Mouse (Mus musculus) MEL (cell line): ENCODE data around the gene Diras1.

Experiments
- CHD2 ChIP-seq: IDR thresholded peaks from 2 replicates; pipeline ENCODE4 v1.6.1; 2011; ENCODE audit warnings: low read length, improper control_type of control experiment
- CTCF ChIP-seq, 3 experiments: IDR thresholded peaks in 2 of 3; conservative IDR thresholded peaks in 1 of 3; 2 replicates each; pipeline ENCODE4 v1.5.1; 2011 to 2012; ENCODE audit warnings: low read length in 3 of 3, low read depth in 2 of 3, mild to moderate bottlenecking in 2 of 3, improper control_type of control experiment in 1 of 3, inconsistent platforms in 1 of 3, mixed read lengths in 1 of 3, moderate library complexity in 1 of 3; ENCODE audit not compliant: control insufficient read depth in 1 of 3, insufficient read depth in 1 of 3, poor library complexity in 1 of 3, severe bottlenecking in 1 of 3
- EP300 ChIP-seq, 2 experiments: IDR thresholded peaks; 2 replicates each; pipeline ENCODE4 v1.6.1; 2011; ENCODE audit warnings: improper control_type of control experiment in 2 of 2, low read length in 2 of 2, low read depth in 1 of 2, mild to moderate bottlenecking in 1 of 2
- GATA1 ChIP-seq: IDR thresholded peaks from 2 replicates; pipeline ENCODE4 v1.6.1; 2011; ENCODE audit warnings: low read depth, low read length, improper control_type of control experiment
- HCFC1 ChIP-seq: IDR thresholded peaks from 2 replicates; pipeline ENCODE4 v1.6.1; 2012; ENCODE audit warnings: low read depth, mild to moderate bottlenecking, inconsistent platforms, low read length, improper control_type of control experiment, moderate library complexity
- MAFK ChIP-seq: IDR thresholded peaks from 2 replicates; pipeline ENCODE4 v1.6.1; 2011; ENCODE audit warnings: low read depth, mild to moderate bottlenecking, low read length, improper control_type of control experiment, borderline replicate concordance
- MEF2A ChIP-seq: IDR thresholded peaks from 2 replicates; pipeline ENCODE4 v1.6.1; 2014; ENCODE audit warnings: low read depth, mild to moderate bottlenecking, inconsistent platforms, low read length, improper control_type of control experiment; ENCODE audit not compliant: poor library complexity, insufficient replicate concordance, severe bottlenecking; ENCODE audit errors: extremely low read depth
- POLR2A ChIP-seq, 2 experiments: IDR thresholded peaks; 2 replicates each; pipeline ENCODE4 v1.6.1; 2011 to 2012; ENCODE audit warnings: low read length in 2 of 2, mild to moderate bottlenecking in 2 of 2, control low read depth in 1 of 2, improper control_type of control experiment in 1 of 2, low read depth in 1 of 2, moderate library complexity in 1 of 2; ENCODE audit not compliant: control insufficient read depth in 1 of 2, insufficient read depth in 1 of 2, poor library complexity in 1 of 2
- POLR2AphosphoS5 ChIP-seq: IDR thresholded peaks from 2 replicates; pipeline ENCODE4 v1.6.1; 2012; ENCODE audit warnings: low read depth, borderline replicate concordance, mild to moderate bottlenecking, inconsistent platforms, low read length, moderate library complexity, mixed read lengths
- UBTF ChIP-seq: IDR thresholded peaks from 2 replicates; pipeline ENCODE4 v1.6.1; 2012; ENCODE audit warnings: low read depth, mild to moderate bottlenecking, inconsistent platforms, low read length, improper control_type of control experiment, moderate library complexity, borderline replicate concordance; ENCODE audit not compliant: insufficient read depth
- USF1 ChIP-seq: IDR thresholded peaks from 2 replicates; pipeline ENCODE4 v1.6.1; 2014; ENCODE audit warnings: low read depth, mild to moderate bottlenecking, inconsistent platforms, low read length, improper control_type of control experiment, moderate library complexity

DNA sequence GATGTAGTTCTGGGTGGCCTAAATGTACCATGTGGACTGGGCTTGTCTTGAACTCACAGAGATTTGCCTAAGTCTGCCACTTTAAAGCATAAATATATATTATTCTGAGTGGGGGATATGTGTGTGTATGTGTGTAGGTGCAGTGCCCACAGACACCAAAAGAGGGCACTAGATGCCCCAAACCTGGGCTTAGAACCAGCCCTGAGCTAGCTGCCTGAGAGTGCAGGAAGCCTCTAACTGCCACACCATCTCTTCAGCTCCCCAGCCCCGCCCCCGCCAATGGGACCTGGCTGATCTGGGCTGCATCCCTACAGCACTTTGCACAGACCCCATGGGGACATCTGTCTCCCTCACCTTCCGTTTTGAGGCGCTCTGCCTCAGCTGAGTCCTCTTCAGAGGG, 25.2 kb upstream of the Diras1 start:
- TF ChIP-seq POLR2A (IDR thresholded peaks at IDR 0.05; ENCODE audit: control insufficient read depth in 1 of 2, insufficient read depth in 1 of 2, low read depth in 1 of 2, low read length in 2 of 2, poor library complexity in 1 of 2) (no peak), USF1 (no peak), CTCF (IDR thresholded peaks at IDR 0.05 in 2 of 3, conservative IDR thresholded peaks at IDR 0.05 in 1 of 3; ENCODE audit: control insufficient read depth in 1 of 3, insufficient read depth in 1 of 3, low read depth in 2 of 3, low read length in 3 of 3, poor library complexity in 1 of 3, severe bottlenecking in 1 of 3) (peak; percentile 58 to 66 (median 61)), EP300 (IDR thresholded peaks at IDR 0.05; ENCODE audit: low read depth in 1 of 2, low read length in 2 of 2) (no peak), UBTF (no peak), MAFK (no peak), GATA1 (no peak), MEF2A (no peak), CHD2 (no peak), POLR2AphosphoS5 (no peak), HCFC1 (no peak)
